Mouse (Mus musculus): ENCODE results near the gene Gm19410.

The Gm19410 gene

DNA sequence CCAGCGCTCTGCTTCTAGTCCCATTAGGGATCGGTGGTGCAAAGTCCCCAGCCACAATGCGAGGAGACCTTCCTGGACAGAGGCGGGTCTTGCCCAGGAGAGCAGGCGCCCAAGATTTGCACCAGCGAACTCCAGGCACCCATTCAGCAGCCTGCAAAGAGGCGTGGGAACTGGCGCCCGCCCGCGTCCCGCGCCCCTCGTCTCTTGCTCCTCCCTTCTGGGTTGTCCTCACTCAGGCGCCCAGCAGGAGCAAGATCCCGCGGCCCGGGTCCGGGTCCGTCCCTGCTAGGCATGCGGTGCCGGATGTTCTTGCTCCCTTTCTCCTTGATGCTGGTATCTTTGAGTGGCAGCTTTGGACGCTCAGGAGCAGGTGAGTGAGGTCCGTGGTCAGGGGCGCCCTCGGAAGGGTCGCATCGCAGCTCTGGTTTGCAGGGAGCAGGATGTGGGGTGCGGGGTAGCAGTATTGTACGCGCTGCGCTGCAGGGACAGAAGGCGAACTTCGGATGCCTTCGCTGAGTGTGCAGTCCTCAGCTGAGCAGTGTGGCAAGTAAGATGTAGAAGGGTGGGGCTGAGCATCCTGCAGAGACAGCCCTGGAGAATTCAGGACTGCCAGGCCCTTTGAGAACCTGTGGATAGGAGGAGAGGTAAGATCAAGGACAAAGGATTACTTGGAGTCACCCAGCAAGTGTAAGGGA lies at the start of gene Gm19410:
Gene Gm19410, plus strand, starts transcription at position 292 of the 695 bp plus-strand sequence.
- no peak for DNase-seq (ENCODE audit: low spot score)

DNA sequence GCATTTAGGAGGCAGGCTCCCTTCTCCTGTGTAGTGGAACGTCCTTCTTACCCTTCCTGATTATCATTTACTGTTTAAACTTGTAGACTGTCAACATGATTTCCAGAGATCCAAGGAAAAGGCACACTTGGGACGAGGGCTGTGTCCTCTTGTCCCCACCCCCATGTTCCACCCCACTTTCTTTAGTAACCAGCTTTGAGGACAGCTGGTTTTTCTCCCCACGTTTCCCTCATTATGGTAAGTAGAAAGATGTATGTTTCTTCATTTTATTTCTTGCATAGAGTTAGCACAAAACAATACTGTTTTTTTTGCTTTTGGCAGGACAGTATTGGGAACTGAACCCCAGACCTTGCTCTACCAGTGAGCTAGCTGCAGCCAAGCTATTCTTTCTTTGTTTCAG lies 34.8 kb upstream of the Gm19410 start:
- DNase-seq (ENCODE audit: low spot score): no peak

DNA sequence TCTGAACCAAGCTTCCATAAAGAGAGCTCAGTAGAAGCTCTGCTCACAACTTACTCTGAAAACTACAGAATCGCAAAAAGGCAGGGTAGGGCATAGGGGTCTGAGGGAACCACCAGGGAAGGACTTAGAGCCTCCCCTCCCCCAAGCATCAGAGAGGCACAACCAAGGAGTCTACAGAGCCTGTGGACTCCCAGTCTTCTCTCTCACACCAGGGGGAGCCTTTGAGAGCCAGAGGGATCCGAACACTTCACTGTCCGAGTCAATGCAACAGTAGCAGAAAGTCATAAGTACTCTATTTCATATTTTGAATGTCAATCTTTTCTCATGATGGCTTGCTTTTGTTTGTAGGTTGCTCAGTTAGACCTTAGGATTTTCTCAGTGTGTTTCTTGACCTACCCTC lies 30.2 kb upstream of the Gm19410 start:
- DNase-seq (ENCODE audit: low spot score): no peak

DNA sequence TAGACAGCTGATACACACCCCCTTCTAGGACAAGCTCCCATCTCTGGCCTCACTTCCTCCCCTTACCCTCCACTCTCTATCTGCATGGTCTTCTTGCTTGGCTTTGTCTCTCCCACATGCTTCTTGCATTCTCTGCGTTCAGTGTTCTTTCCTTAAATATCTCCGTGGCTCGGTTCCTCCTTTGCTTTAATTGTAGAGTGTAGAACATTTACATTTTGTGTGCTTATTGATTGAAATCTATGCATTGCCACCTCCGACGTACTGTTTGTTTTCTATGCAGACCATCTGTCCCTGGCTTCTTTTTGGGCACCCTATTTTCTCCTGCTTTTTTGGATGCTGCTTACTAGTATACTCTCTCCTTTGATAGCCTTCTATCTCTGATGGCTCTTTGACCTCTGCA lies 9.4 kb upstream of the Gm19410 start:
- no peak for DNase-seq (ENCODE audit: low spot score)

DNA sequence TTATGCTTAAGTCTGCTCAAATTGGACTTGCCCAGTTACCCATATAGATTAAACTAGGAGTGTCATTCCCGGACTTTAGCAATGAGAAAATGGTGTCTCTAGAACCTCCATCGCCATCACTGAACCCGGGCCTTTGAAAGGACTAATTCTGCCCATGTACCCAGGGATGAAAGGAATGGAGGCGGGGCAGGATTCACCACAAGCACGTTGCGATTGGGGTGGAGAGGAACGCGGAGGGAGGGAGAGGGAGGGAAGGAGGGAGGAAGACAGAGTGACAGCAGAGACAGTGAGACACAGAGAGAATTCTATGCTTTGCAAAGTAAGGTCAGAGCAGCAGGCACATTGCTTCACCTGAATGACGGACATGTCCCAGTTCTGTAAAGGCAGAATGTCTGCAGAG lies 570 bp upstream of the Gm19410 start:
- DNase-seq (ENCODE audit: low spot score): no peak

DNA sequence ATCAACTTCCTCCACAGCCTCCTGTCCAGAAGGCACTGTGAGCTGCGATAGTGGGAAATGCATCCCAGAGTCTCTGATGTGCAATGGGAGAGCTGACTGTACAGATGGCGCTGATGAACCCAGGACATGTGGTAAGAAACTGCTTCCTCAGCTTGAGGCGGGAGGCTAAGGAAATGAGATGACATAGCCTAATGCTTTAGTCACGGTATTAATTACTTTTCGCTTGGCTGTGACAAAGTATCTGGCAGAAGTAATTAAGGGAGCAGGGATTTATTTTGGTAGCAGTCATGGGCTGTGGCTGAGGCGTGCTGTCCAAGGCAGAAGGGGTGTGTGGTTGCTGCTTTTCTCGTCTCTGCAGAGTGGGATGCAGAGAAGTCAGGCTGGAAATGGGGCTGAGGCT lies 7.9 kb downstream of the Gm19410 start:
- no peak for DNase-seq (ENCODE audit: low spot score)
